Mouse (Mus musculus) E14TG2a.4 (cell line): ENCODE results near the gene Hist1h1c.

Experiments used
- CTCF ChIP-seq: conservative IDR thresholded peaks from 2 replicates; pipeline ENCODE4 v1.5.1; 2014; ENCODE audit warnings: low read length
- NANOG ChIP-seq: IDR thresholded peaks from 2 replicates; pipeline ENCODE4 v1.6.1; 2014; ENCODE audit warnings: borderline replicate concordance, low read length, mixed read lengths
- POU5F1 ChIP-seq: IDR thresholded peaks from 2 replicates; pipeline ENCODE4 v1.6.1; 2014; ENCODE audit warnings: low read length, borderline replicate concordance

GRCm38 (mm10) chr13:23757211-23757773 is 18.7 kb downstream of the Hist1h1c start:
- TF ChIP-seq CTCF (no peak), POU5F1 (no peak), NANOG (no peak)
